Mouse (Mus musculus) bone marrow macrophage, adult 2 months (primary cell): Measurements from ENCODE around the gene Ezh1. TPM values are rescaled to one million over a fixed set of nuclear protein-coding genes. Genes with fewer than 3 reads are reported as not detected.

Source experiments
- H3K27ac ChIP-seq: 2 replicates; pipeline ENCODE4 v1.5.1; 2012; ENCODE audit warnings: low read depth, low read length; ENCODE audit not compliant: insufficient read depth
- H3K4me1 ChIP-seq: 2 replicates; pipeline ENCODE4 v1.6.1; 2012; ENCODE audit warnings: low read length; ENCODE audit not compliant: control insufficient read depth, insufficient read depth
- H3K4me3 ChIP-seq: 2 replicates; pipeline ENCODE4 v1.5.1; 2012; ENCODE audit warnings: mild to moderate bottlenecking, low read length, moderate library complexity; ENCODE audit not compliant: insufficient read depth
- CTCF ChIP-seq: IDR thresholded peaks from 2 replicates; pipeline ENCODE4 v1.5.1; 2012; ENCODE audit warnings: low read depth, mild to moderate bottlenecking, low read length, moderate library complexity
- POLR2A ChIP-seq: IDR thresholded peaks from 2 replicates; pipeline ENCODE4 v1.6.1; 2012; ENCODE audit warnings: mild to moderate bottlenecking, low read depth, low read length, borderline replicate concordance
- polyA plus RNA-seq: library from polyadenylated mRNA; stranded (reverse); fragments of >200 nt; gene quantifications from 2 replicates; pipeline ENCODE4 v1.2.4, GENCODE M21; 2012; ENCODE audit not compliant: missing spikeins, insufficient read depth, insufficient read length

Ezh1 gene
- polyA plus RNA-seq: 48.6 and 52.5 TPM in 2 replicates

DNA sequence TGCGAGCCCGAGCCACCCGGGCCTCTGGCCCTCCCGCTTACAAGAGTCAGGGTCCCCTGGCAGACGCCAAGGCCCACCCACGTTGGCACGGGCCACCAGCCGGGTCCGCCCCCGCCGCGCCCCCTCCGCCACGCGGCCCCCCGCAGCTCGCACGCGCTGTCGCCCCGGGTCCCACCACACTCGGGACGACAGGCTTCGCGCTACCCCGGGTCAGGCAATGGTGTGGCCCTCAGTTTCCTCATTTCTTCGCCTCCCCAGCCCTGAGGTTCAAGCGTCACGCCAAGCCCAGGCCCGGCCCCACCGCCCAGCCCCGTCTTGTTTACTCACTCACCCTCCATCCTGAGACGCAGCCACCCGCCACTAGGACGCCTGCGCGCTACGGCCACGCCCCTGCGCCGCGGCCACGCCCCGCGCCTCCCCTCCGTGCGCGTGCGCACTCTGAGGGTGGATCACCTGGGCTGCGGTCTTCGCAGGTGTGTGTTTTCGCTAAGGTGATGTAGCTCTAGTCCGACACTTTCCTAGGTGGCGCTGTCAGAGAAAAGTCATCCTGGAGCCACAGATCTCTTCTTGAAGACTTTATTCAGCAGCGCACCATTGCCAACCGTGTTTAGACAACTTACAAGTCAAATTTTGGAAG, at the start of gene Ezh1:
Gene Ezh1, minus strand, starts transcription at position 399 of the 637 bp plus-strand sequence.
- Histone ChIP-seq H3K27ac (peak within 1 kb of the TSS; percentile 59), H3K4me1 (peaks cover 24% of the 10 kb centered on the region), H3K4me3 (peak within 1 kb of the TSS; percentile 83)
- TF ChIP-seq POLR2A: no peak
- no peak for TF ChIP-seq CTCF

DNA sequence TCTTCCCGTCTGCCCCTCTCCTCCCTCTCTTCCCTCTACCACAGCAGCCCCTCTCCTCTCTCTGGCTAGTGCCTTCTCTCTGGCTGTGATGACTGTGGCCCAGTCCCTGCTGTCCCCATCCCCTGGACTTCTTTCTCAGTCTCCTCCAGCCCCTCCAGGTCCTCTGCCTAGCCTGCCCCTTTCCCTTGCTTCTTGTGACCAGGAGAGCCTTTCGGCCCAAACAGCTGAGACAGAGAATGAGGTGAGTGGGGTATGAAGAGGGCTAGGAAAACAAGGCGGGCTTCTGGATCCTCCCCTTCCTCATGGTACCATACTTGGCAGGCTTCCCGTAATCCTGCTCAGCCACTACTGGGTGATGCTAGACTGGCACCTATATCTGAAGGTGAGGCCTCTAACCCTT, 49.0 kb upstream of the Ezh1 start:
- Histone ChIP-seq H3K4me3 (no peak overlapping the region), H3K27ac (no peak overlapping the region), H3K4me1 (peaks cover 18% of the 10 kb centered on the region)
- TF ChIP-seq POLR2A: no peak
- no peak for TF ChIP-seq CTCF

DNA sequence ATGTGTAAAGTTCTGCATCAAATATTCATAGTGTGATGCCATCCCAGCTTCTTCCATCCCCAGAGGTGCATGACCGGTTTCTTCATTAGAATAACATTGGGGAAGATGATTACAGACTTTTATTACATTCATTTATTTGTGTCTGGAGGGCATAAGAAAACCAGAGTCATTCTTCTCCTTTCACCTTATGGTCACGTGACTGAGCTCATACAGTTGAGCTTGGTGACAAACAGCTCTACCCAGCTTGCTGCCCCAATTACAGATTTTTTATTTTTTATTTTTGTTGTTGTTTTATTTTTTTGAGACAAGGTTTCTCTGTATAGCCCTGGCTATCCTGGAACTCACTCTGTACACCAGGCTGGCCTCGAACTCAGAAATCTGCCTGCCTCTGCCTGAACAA, 46.2 kb upstream of the Ezh1 start:
- Histone ChIP-seq H3K4me3 (no peak overlapping the region), H3K4me1 (peaks cover 9% of the 10 kb centered on the region), H3K27ac (no peak overlapping the region)
- TF ChIP-seq POLR2A (no peak), CTCF (no peak)

DNA sequence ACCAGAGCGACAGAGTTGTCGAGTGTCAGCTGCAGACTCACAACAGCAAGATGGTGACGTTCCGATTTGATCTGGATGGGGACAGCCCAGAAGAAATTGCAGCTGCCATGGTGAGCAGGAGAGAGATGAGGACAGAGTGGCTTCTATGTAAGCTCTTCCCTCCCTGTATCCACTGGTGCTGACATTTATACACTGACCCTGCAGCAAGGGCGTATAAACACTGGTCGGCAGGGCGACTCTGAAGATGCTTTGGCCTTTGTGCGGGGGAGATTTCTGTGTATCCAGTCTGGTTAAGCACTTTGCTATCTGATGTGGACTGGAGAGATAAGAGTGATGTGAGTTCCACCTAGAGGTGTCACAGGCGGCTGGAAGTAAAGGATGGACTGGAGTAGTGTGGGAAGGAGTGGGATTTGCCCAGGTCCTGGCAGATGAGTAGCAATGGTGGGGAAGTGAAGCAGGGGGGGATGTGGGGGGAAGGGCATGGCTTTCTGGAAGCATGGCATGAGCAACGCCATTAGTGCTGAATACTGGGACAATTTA, 43.4 kb upstream of the Ezh1 start:
- no peak overlapping the region for H3K4me3 ChIP-seq
- no peak overlapping the region for H3K27ac ChIP-seq
- H3K4me1 ChIP-seq: no peaks in the 10 kb centered on the region
- TF ChIP-seq POLR2A: no peak
- no peak for TF ChIP-seq CTCF

DNA sequence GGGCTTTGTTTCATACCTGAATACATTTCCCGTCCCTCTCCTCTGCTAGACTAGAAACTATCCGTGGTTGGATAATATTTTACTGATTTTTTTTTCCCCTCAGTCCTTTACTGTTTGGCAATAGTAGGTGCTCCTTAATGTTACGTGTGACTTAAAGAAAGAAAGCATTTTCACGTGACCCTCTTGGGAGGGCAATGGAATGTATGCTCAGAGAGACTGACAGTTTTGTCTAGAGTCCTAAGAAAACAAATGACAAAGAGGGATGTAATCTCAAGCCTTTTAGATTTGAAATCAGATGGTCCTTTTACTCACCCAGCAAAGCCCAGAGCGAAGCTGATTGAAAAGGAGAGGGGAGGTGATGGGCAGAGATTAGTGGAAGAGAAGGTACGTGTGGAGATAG, 39.6 kb upstream of the Ezh1 start:
- Histone ChIP-seq H3K4me3 (no peak overlapping the region), H3K4me1 (no peaks in the 10 kb centered on the region), H3K27ac (no peak overlapping the region)
- TF ChIP-seq POLR2A: no peak
- no peak for TF ChIP-seq CTCF

DNA sequence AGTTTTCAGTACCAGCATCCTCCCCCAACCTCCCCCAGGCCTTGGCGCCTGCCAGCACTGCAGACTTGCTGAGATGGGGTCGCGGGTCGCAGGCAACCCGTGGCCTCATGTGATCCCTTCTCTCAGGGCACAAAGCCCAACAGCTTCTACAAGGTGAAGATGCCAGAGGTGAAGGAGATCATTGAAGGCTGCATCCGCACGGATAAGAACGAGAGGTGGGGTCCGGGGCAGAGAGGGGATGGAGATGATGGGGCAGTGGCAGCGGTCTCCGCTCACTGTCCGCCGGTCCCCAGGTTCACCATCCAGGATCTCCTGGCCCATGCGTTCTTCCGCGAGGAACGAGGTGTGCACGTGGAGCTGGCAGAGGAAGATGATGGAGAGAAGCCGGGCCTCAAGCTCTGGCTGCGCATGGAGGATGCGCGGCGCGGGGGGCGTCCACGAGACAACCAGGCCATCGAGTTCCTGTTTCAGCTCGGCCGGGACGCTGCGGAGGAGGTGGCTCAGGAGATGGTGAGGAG, 38.8 kb upstream of the Ezh1 start:
- Histone ChIP-seq H3K27ac (no peak overlapping the region), H3K4me3 (peak overlapping the region; percentile 14), H3K4me1 (no peaks in the 10 kb centered on the region)
- TF ChIP-seq POLR2A (no peak), CTCF (no peak)

DNA sequence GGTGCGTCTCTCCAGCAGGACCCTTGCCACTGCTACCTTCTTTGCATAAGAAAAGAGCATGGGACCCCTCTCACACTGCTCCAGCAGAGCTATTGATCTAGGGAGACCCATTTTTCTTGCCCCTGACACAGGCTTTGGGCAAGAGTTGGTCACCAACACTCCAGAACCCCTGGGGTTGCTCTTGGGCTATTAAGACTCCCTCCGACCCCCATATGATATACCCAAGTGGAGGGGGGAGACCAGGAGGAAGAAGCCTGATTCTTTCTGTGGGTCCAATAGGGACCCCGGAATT, 37.7 kb upstream of the Ezh1 start:
- H3K4me3 ChIP-seq: no peak overlapping the region
- no peak overlapping the region for H3K27ac ChIP-seq
- no peaks in the 10 kb centered on the region for H3K4me1 ChIP-seq
- TF ChIP-seq CTCF (no peak), POLR2A (no peak)

DNA sequence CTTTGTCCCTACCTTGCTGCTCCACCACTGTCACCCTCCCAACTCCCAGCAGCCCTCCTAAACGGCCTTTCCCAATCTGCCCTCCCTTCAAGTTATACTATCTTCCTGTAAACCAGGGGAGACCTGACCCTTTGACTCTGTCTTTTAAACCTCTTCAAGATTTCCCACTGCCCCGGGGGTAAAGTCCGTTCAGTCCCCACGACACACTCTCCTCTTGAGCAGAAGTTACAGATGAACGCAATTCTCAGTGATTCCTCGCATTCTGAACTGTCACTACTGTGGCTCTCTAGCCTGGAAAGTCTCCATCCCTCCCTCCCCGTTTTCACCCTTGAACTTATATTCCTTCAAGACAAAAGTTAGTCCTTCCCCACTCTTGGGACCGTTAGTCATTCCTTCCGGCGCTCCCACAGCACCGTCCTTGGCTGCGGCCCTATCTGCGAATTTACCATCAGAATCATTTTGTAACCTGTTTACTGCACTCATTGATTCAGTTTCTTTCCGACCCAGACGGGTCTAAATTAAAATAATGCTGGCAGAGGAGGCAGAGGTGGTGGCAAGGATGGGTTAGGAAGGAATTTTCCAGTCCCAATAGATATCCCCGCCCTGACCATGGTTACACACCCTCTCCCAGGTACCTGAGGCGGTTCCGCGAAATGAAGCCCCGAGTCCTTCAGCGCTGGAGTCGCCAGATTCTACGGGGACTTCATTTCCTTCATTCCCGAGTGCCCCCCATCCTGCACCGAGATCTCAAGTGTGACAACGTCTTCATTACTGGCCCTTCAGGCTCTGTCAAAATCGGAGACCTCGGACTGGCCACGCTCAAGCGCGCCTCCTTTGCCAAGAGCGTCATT, 37.1 kb upstream of the Ezh1 start:
- no peak for TF ChIP-seq CTCF
- no peak for TF ChIP-seq POLR2A
- H3K4me1 ChIP-seq: no peaks in the 10 kb centered on the region
- H3K27ac ChIP-seq: no peak overlapping the region
- no peak overlapping the region for H3K4me3 ChIP-seq

DNA sequence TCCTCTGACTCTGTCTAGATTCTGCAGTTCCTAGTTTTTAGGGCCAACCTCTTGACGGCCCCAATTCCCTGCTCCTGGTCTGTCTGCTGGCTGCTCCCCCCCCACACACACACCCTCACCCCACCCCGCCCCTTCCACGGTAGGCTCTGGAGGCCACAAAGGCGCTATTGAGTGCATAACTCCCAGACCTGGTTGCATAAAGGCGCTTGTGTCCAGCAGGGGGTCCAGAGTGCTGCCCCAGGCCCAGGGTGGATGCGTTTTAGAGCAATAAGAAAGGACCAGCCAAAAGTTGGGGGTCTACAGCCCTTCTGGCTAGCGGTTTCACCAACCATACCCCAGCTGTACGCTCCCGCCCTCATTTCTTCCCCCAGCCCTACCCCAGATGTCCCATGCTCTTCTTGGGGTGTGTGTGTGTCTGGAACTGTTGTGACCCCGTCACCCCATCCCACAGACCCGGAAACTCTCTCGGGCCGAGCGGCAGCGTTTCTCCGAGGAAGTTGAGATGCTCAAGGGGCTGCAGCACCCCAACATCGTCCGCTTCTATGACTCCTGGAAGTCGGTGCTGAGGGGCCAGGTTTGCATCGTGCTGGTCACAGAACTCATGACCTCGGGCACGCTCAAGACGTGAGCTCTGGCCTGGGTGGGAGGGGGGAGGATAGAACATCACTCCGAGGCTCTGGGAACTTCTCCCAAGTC, 36.2 kb upstream of the Ezh1 start:
- Histone ChIP-seq H3K4me3 (no peak overlapping the region), H3K4me1 (no peaks in the 10 kb centered on the region), H3K27ac (no peak overlapping the region)
- TF ChIP-seq POLR2A (no peak), CTCF (no peak)
